Mouse (Mus musculus) brain, adult 2 months (tissue): ENCODE data around the gene Gm4737.
A peak's percentile ranks its signal among the peaks of the same experiment; 100 is the strongest.
"Not testable (repeated sequence)": the region's sequence is repeated elsewhere in the genome, so short reads cannot be mapped to it uniquely, and the experiment has no call there.

Source experiments
- DNase-seq: peaks from one replicate; pipeline ENCODE4 v3.0.0; 2011; ENCODE audit warnings: low read depth, low spot score

Gm4737 gene

DNA sequence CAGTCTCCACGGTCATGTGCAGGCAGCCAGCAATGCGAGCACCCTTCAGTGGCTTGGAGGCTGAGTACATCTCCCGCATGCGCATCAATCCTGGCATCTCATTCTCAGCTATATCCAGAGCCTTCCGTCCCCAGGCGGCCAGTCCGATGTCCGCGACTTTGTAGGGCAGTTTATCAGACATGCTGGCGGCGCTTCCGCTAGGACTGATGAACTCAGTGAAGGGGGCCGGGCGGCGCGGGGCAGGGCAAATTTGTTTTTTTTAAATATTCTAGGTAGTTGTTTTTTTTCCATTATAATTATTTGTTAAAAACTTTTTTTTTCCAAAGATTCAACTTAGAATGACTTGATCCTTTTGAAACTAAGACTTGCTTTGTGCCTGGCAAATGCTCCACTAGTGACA is at the start of gene Gm4737:
TSS of gene Gm4737 (minus strand) at position 246 of the 400 bp plus-strand sequence.
- not testable (repeated sequence) for DNase-seq

DNA sequence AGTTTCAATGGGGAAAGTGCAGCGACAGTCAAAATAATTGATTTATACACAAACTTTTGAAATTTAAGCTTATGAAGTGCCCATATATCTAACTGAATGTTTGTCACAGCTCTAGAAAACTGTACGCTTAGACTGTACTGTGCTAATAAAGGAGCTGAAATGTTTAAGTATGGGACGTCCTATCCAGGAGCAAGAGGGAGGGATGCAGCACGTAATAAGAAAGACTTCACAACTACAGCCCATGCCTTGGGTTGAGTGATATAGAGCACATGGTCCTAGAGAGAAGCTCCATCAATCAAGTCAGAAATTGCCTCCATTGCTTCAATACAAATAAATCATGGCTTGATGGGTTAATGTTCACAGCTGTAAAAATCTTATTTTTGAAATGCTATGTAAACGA is 40.9 kb upstream of the Gm4737 start:
- DNase-seq: no peak

DNA sequence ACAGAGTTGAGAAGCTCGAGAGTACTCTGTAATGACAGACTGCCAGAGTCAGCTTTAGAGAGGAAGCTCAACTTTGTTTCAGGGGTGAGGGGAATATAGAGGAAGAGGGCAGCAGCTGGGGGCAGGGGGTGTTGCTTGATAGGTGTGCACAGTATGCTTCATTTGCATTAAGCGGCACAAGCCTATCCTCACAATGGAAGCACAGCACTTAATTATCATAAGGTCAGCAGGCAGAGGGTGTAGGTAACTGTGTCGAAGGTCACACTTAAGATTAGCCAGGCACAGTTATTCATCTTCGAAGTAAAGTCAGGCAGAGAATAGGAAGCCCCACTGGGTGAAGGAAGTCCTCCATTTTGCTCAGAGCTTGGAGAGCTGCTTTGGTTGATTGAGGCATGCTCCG is 28.2 kb upstream of the Gm4737 start:
- DNase-seq: no peak

DNA sequence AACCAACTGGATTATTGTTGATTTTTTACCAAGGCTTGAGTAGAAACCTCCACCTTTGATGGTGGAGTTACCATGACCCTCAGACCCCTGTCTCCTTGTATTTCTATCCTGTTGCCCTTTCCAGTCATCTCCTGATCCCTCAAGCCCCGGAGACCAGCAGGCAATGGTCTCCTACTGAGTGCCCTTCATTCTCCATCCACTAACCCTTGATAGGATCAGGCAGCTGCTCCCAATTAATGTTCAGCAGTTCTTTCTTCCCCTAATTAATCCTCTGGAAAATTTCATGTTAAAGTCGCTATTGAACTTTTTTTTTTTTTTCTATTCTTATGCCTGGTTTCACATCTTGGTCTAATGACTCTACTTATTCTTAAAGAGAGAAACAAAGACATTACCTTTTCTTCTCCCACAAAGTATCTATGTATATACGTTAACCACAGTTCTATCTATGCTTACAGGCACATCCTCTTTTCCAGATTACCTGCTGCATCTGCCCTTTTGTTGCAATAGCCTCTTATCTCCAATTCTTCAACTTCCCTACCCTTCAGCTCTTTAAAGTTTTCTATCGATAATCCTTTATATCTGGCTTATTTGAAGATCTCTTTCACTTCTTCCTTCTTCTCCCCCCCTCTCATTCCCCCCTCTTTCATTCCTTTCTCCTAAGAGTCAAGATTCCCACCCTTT is 23.4 kb upstream of the Gm4737 start:
- DNase-seq: no peak

DNA sequence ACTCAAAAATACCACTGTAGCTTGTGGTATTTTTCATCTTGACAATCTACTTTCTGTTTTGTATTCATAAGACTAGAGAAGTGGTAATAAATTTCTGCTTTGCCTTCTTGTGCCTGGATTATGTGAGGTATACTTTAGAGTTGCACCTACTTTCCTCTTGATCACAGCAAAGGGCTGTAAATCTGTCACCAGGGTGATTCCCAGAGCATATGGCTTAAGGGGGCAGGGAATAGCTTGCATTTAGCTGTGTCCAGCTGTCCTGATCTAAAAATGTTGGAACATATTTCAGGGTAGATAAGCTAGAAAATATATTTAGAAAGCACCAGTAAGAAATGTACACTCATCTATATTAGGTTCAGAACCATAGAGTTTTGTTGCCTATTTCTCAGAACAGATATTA is 18.2 kb upstream of the Gm4737 start:
- peak; percentile 57 for DNase-seq

DNA sequence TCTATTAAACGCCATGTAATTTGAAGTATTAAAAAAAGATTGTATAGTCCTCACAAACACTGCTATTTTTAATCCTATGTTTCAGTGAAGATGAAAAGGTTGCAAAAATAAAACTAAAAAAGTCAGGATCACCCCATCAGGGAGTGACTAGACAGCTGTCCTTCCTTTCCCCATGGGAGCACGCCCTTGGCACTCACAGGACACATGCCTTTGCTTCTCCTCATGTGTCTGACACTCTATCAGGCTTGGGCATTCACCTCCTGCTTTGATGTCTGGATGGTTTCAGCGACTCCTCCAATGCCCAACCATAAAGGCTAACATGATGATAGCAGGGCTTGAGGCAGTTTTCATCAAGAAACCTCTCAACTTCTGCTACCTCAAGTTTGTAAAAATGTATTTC is 12.1 kb upstream of the Gm4737 start:
- DNase-seq: no peak

- DNase-seq: peak; percentile 40
Observed at GRCm38 (mm10) chr16:46165305-46165704, 10.4 kb upstream of the Gm4737 start.

- DNase-seq: peak; percentile 36
Observed at GRCm38 (mm10) chr16:46151141-46151540, 3.7 kb downstream of the Gm4737 start.

DNA sequence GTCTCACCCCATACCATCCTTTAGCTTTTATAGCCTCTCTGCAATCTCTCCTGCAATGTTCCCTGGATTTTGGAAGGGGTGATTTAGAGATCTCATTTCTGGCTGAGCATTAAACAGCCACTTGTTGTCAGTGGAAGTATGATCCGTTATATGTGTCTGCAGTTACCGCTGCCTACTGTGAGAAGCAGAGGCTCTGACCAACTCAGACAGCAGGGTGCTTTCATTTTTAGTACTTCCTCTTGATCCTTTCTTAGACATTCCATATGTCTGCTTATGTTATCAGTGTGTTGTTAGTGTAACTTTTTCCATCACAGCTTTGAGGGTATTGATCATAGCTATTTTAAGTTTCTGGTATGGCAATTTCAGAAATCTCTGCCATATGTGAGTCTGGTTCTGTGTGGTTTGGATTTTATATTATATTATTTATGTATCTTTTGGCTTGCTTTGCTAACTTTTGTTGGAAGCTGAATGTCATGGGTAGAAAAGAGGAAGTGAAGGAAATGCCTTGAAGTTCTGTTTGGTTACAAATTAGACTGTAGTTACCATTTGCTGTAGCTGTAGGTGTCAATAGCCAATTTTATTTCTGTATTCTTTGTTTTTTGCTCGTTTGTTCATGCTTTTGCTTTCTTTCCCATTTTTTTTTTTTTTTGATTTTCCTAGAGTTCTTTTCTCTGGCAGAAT is 6.1 kb downstream of the Gm4737 start:
- DNase-seq: peak; percentile 32

- peak; percentile 4 for DNase-seq
Observed at GRCm38 (mm10) chr16:46146962-46147361, 7.9 kb downstream of the Gm4737 start.

GRCm38 (mm10) chr16:46122238-46122637 is 32.6 kb downstream of the Gm4737 start:
- DNase-seq: no peak

DNA sequence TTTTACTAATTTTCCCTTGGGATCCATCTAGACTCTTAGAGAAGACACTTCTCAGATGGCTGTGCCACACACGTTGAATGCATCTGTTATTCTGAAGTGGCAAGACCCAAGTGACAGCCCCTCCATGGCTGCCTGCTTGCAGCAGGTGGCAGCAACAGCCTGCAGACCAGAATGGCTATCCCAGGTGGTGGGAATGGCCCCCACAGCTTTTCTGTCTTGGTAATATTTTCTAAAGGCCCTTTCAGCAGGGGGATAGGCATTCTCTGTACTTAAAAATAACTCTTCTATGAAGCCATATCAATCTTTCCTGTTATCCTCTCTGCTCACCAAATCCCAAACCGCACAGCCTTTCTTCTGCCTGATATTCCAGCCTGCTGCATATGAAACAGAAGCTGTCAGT is 33.5 kb downstream of the Gm4737 start:
- peak; percentile 36 for DNase-seq

- DNase-seq: no peak
Observed at GRCm38 (mm10) chr16:46120607-46121006, 34.3 kb downstream of the Gm4737 start.

DNA sequence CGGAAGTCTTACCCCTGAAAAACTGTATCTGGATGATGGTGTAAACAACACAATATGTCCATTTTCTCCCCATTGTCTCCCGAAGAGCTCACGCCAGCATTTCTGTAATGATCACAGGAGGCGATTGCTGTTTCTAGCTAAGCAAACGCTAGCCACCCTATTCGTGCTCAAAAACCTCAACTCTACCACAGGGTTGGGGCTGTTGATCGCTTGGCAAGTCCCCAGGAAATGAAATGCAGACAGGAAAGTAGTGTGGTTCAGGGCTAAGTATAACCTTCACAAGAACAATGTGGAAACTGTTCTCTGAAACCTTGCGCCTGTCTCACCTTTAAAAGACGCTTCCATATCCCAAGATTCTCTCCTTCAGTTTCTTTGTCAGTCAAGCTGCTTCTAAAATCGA is 34.9 kb downstream of the Gm4737 start, which contains the start of gene Cd96:
TSS of gene Cd96 (minus strand) at position 232 of the 400 bp plus-strand sequence.
- peak; percentile 7 for DNase-seq

- no peak for DNase-seq
Observed at GRCm38 (mm10) chr16:46117645-46118044, 37.2 kb downstream of the Gm4737 start.

DNA sequence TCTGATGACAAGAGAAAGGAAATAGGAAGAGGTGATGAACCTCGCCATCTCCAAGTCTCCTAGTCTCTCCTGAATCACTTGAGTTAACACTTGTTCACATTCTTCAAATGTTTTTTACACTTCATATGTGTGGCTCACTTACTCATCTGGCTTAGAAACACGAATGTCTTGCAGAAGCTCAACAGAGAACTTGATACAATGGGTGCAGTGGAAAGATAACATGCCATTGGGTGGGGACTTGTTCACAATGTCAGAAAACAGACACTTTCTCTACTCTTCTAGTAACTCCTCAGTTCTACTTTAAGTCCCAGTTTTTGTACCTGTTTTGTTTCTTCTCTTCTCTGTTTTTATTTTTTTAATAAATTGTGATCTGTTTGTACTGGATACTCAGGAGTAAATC is 40.1 kb downstream of the Gm4737 start:
- no peak for DNase-seq

DNA sequence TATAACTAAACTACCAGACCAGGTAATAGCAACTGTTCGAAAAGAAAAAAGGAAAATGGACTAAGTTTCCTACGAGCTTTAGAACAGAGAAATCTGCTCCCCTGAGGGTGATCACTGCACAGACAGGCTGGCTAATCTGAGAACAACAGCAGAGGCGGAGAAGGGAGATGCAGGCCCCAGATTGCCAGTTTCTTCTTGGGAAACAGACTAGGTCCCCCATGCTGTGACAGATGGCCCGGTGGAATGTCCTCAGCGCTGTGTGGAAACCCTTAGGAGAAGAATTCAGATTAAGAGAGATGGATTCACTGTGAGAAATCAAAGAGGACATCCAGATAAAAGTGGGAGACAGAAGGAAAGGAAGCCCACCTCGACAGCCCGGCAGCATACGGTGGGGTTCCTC is 45.3 kb downstream of the Gm4737 start:
- peak; percentile 51 for DNase-seq

- no peak for DNase-seq
Observed at GRCm38 (mm10) chr16:46107431-46107830, 47.4 kb downstream of the Gm4737 start.

GRCm38 (mm10) chr16:46104491-46104890 is 50.4 kb downstream of the Gm4737 start:
- no peak for DNase-seq
